Comparison of ENCODE assay signal across 10 mouse cellular contexts in the genomic region with DNA sequence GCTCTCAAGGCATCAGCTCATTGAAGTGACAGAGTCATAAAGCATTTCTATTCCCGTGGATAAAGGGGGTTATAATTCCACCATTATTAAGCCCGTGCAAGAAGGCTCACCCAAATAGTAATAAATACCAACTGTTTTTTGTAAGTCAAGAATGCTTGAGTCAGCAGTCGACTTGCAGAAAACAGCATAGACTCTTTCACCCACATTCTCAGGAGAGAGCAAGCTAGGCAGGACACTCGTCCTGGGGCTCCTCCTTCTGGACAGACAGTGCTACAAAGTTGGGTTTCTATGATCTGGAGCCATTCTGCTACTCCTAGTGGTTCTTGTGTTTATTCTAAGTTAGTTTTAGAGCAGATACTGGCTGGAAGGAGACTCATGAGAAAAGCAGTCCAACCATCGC. TPM values are rescaled to one million over a fixed set of nuclear protein-coding genes. Genes with fewer than 3 reads are reported as not detected.
A peak's percentile ranks its signal among the peaks of the same experiment; 100 is the strongest.
DNase-seq lines count a peak whose midpoint lies in the region; ATAC-seq and TF ChIP-seq lines count a peak whose summit lies in the region.
"Had no signal": no experiment of that assay in that cellular context is flagged by ENCODE, and none has a peak within 500 bp of the region (broad histone marks: within the 10 kb centered on the region; RNA-seq: fewer than 3 reads in every experiment).

No protein-coding gene starts in this region.

- intact Hi-C loops in heart, postnatal 25 days (cut with DNase I): no loop called here

- no peak for DNase-seq in liver, adult 2 months (ENCODE audit: extremely low read depth, low read depth, low spot score)
- DNase-seq in liver, embryonic 11.5 days (ENCODE audit: low spot score): no peak
- peak; percentile 38 to 43 for DNase-seq in cerebellum, postnatal 14 days
- peak; percentile 35 for DNase-seq in heart, postnatal 25 days (ENCODE audit: low spot score)
- DNase-seq in layer of hippocampus, adult 8-10 months (ENCODE audit: low spot score in 2 of 2): peak; percentile 32 to 67
- DNase-seq in lung, postnatal 14 days: peak; percentile 75
- DNase-seq in hindbrain, embryonic 10.5 days (ENCODE audit: low spot score): no peak

- H3K79me2 ChIP-seq in liver, adult 2 months (ENCODE audit: control insufficient read depth, insufficient read depth, low read length): no peaks in the 10 kb centered on the region

- H3K27ac ChIP-seq in liver, adult 2 months (replicated peaks; ENCODE audit: insufficient read depth, low read depth, low read length): no peak overlapping the region
- H3K27ac ChIP-seq in liver, embryonic 11.5 days (ENCODE audit: low read depth, low read length): no peak overlapping the region
- H3K27ac ChIP-seq in hindbrain, embryonic 10.5 days: no peak overlapping the region
- H3K27ac ChIP-seq: midbrain, embryonic 12.5 days had no signal

- peak; percentile 45; the same call in 1 of the 2 replicates for TF ChIP-seq CTCF in liver, adult 2 months (IDR thresholded peaks at IDR 0.05; ENCODE audit: low read depth, low read length)

- H3K4me3 ChIP-seq in liver, adult 2 months (ENCODE audit: insufficient read depth, low read depth, low read length): no peak overlapping the region
- H3K4me3 ChIP-seq in liver, embryonic 11.5 days (ENCODE audit: low read depth, low read length): no peak overlapping the region
- no peak overlapping the region for H3K4me3 ChIP-seq in hindbrain, embryonic 10.5 days
- H3K4me3 ChIP-seq: midbrain, embryonic 12.5 days had no signal

- no peak for TF ChIP-seq POLR2A in liver, adult 2 months (IDR thresholded peaks at IDR 0.05; ENCODE audit: extremely low read depth, insufficient read depth, low read length)

- H3K27me3 ChIP-seq in liver, adult 2 months (ENCODE audit: control insufficient read depth, insufficient read depth, low read length): no peaks in the 10 kb centered on the region
- no peaks in the 10 kb centered on the region for H3K27me3 ChIP-seq in liver, embryonic 11.5 days (replicated peaks; ENCODE audit: control insufficient read depth, insufficient read depth, low read length)
- peaks cover 11% of the 10 kb centered on the region; the same call in 1 of the 2 replicates for H3K27me3 ChIP-seq in hindbrain, embryonic 10.5 days (ENCODE audit: insufficient read depth, poor library complexity, severe bottlenecking)

- H3K9me3 ChIP-seq in liver, embryonic 11.5 days (ENCODE audit: control insufficient read depth, low read length): no peaks in the 10 kb centered on the region
- H3K9me3 ChIP-seq in hindbrain, embryonic 10.5 days: no peaks in the 10 kb centered on the region
- H3K9me3 ChIP-seq: midbrain, embryonic 12.5 days had no signal

- ATAC-seq in liver, embryonic 11.5 days (replicated peaks; ENCODE audit: low FRiP score): no peak
- no peak for ATAC-seq in erythroid progenitor cell, adult 5-6 weeks (replicated peaks; ENCODE audit: low FRiP score, poor library complexity, severe bottlenecking)

- no peaks in the 10 kb centered on the region for H3K4me1 ChIP-seq in liver, adult 2 months (ENCODE audit: control insufficient read depth, insufficient read depth, low read length)
- H3K4me1 ChIP-seq in liver, embryonic 11.5 days (replicated peaks; ENCODE audit: control insufficient read depth, insufficient read depth, low read length): no peaks in the 10 kb centered on the region
- H3K4me1 ChIP-seq in hindbrain, embryonic 10.5 days (replicated peaks): peaks cover 38% of the 10 kb centered on the region

- H3K9ac ChIP-seq in liver, adult 2 months (ENCODE audit: low read depth, low read length): no peak overlapping the region
- no peak overlapping the region for H3K9ac ChIP-seq in liver, embryonic 11.5 days (ENCODE audit: low read depth, low read length)
- H3K9ac ChIP-seq: midbrain, embryonic 12.5 days had no signal

- H3K36me3 ChIP-seq in liver, adult 2 months (ENCODE audit: control insufficient read depth, insufficient read depth, low read length): no peaks in the 10 kb centered on the region
- H3K36me3 ChIP-seq in liver, embryonic 11.5 days (ENCODE audit: control insufficient read depth, insufficient read depth, low read length): no peaks in the 10 kb centered on the region
- no peaks in the 10 kb centered on the region for H3K36me3 ChIP-seq in hindbrain, embryonic 10.5 days
- H3K36me3 ChIP-seq: midbrain, embryonic 12.5 days had no signal

- 50% methylated on average over 5 of the region's 5 CpGs for WGBS in liver, adult 2 months
- WGBS in liver, embryonic 11.5 days: 55% methylated on average over 5 of the region's 5 CpGs
- WGBS in hindbrain, embryonic 10.5 days: 56% methylated on average over 5 of the region's 5 CpGs

- no peak overlapping the region for H3K4me2 ChIP-seq in liver, embryonic 11.5 days
- H3K4me2 ChIP-seq: midbrain, embryonic 12.5 days had no signal

RNA-seq across cellular contexts. Expression of gene Cpvl, which starts 24.4 kb away (rescaled TPM):
- total RNA-seq in liver, adult 2 months (2014; rRNA removed): not detected in 2 replicates
- not detected in 2 replicates for polyA plus RNA-seq in liver, adult 2 months (2012; rRNA removed)
- polyA plus RNA-seq in liver, embryonic 11.5 days (2014; fragmentation: Nextera tagmentation; extraction: Ambion mirVana): not detected in 2 replicates
- not detected for total RNA-seq in heart, postnatal 25 days (2021)
- not detected for total RNA-seq in layer of hippocampus, adult 8-10 months (2022)
- not detected in 2 replicates for total RNA-seq in erythroid progenitor cell, adult 5-6 weeks (2015; ENCODE audit: low replicate concordance)
- total RNA-seq in erythroid progenitor cell, adult 5-6 weeks (2017; ENCODE audit: low replicate concordance): not detected in 2 replicates
- polyA plus RNA-seq in hindbrain, embryonic 10.5 days (2016; fragmentation: Nextera tagmentation; extraction: Ambion mirVana): 0.24 TPM in 1 of 2 replicates, not detected in the other
- polyA plus RNA-seq: frontal cortex, adult 2 months; midbrain, embryonic 12.5 days had no signal

Comparison
In these comparisons a context has a peak if more than half of its experiments do, and no peak if none do; other contexts are left out.
1. DNase-seq: peak in cerebellum, postnatal 14 days (2 of 2), heart, postnatal 25 days (single experiment), layer of hippocampus, adult 8-10 months (2 of 2) and lung, postnatal 14 days (single experiment); none in liver, adult 2 months (single experiment), liver, embryonic 11.5 days (single experiment) and hindbrain, embryonic 10.5 days (single experiment).